Mouse (Mus musculus): ENCODE results near the gene Cfap126. TPM values are rescaled to one million over a fixed set of nuclear protein-coding genes. Genes with fewer than 3 reads are reported as not detected.

The Cfap126 gene
- polyA plus RNA-seq, 1 experiment from 2014 or later, result 1.5 TPM

GRCm38 (mm10) chr1:171172779-171173178, 59.1 kb downstream of the Cfap126 start:
- Histone ChIP-seq H3K36me3 (replicated peaks; ENCODE audit: insufficient read depth, low read length) (no peaks in the 10 kb centered on the region), H3K4me2 (ENCODE audit: low read depth, low read length) (no peak overlapping the region), H3K9me3 (ENCODE audit: low read length) (no peaks in the 10 kb centered on the region), H3K27ac (ENCODE audit: low read depth) (no peak overlapping the region), H3K4me1 (ENCODE audit: insufficient read depth) (no peaks in the 10 kb centered on the region), H3K27me3 (ENCODE audit: insufficient read depth, low read length) (no peaks in the 10 kb centered on the region), H3K9ac (replicated peaks) (no peak overlapping the region), H3K4me3 (ENCODE audit: low read depth, low read length) (no peak overlapping the region)
- no peak for DNase-seq
- no peak for ATAC-seq
- no peak for TF ChIP-seq EP300 (IDR thresholded peaks at IDR 0.05; ENCODE audit: low read depth)
- no peak for TF ChIP-seq CTCF (IDR thresholded peaks at IDR 0.05; ENCODE audit: low read depth)
- 90% methylated on average over 8 of the region's 8 CpGs for WGBS (ENCODE audit: insufficient replicate concordance)

Small RNA genes lying within 50 kb of the gene (microRNA-seq; reads per million reads assigned to microRNA genes)
- gene Gm27552 (not detected), gene Gm27844 (not detected), gene Mir6546 (7.3 reads per million, percentile 14 among the genes with 10 or more reads in this experiment)

Other genes starting within 250 kb of the Cfap126 start
- 5.0 and 6.0 TPM in 2 replicates for gene Atf6, start 246.1 kb upstream of the Cfap126 start, polyA plus RNA-seq (2015; fragmentation: Nextera tagmentation; extraction: Ambion mirVana)
- gene Gm26620, start 228.9 kb upstream of the Cfap126 start, polyA plus RNA-seq (2015; fragmentation: Nextera tagmentation; extraction: Ambion mirVana), result 0.97 and 1.7 TPM in 2 replicates
- gene Dusp12, start 228.4 kb upstream of the Cfap126 start, polyA plus RNA-seq (2015; fragmentation: Nextera tagmentation; extraction: Ambion mirVana), result 26.1 and 29.1 TPM in 2 replicates
- 0.36 and 0.41 TPM in 2 replicates for gene Fcrlb, start 201.0 kb upstream of the Cfap126 start, polyA plus RNA-seq (2015; fragmentation: Nextera tagmentation; extraction: Ambion mirVana)
- 9.0 and 10.4 TPM in 2 replicates for gene Fcrla, start 186.3 kb upstream of the Cfap126 start, polyA plus RNA-seq (2015; fragmentation: Nextera tagmentation; extraction: Ambion mirVana)
- 18.0 and 18.7 TPM in 2 replicates for gene Fcgr2b, start 137.4 kb upstream of the Cfap126 start, polyA plus RNA-seq (2015; fragmentation: Nextera tagmentation; extraction: Ambion mirVana)
- gene Fcgr4, start 95.0 kb upstream of the Cfap126 start, polyA plus RNA-seq (2015; fragmentation: Nextera tagmentation; extraction: Ambion mirVana), result 9.4 and 9.7 TPM in 2 replicates
- 40.3 and 41.8 TPM in 2 replicates for gene Fcgr3, start 49.0 kb upstream of the Cfap126 start, polyA plus RNA-seq (2015; fragmentation: Nextera tagmentation; extraction: Ambion mirVana)
- gene Sdhc, start 36.7 kb downstream of the Cfap126 start, polyA plus RNA-seq (2015; fragmentation: Nextera tagmentation; extraction: Ambion mirVana), result 207 and 212 TPM in 2 replicates
- 0.05 and 0.12 TPM in 2 replicates for gene Mpz, start 36.8 kb downstream of the Cfap126 start, polyA plus RNA-seq (2015; fragmentation: Nextera tagmentation; extraction: Ambion mirVana)
- gene Pcp4l1, start 82.3 kb downstream of the Cfap126 start, polyA plus RNA-seq (2015; fragmentation: Nextera tagmentation; extraction: Ambion mirVana), result 6.7 and 8.2 TPM in 2 replicates
- gene Nr1i3, start 100.1 kb downstream of the Cfap126 start, polyA plus RNA-seq (2015; fragmentation: Nextera tagmentation; extraction: Ambion mirVana), result 49.6 and 53.1 TPM in 2 replicates
- gene Tomm40l, start 108.6 kb downstream of the Cfap126 start, polyA plus RNA-seq (2015; fragmentation: Nextera tagmentation; extraction: Ambion mirVana), result 5.7 and 6.6 TPM in 2 replicates
- 20,306 and 20,852 TPM in 2 replicates for gene Apoa2, start 111.1 kb downstream of the Cfap126 start, polyA plus RNA-seq (2015; fragmentation: Nextera tagmentation; extraction: Ambion mirVana)
- 171 and 176 TPM in 2 replicates for gene Fcer1g, start 120.4 kb downstream of the Cfap126 start, polyA plus RNA-seq (2015; fragmentation: Nextera tagmentation; extraction: Ambion mirVana)
- 0.41 and 0.51 TPM in 2 replicates for gene Adamts4, start 136.5 kb downstream of the Cfap126 start, polyA plus RNA-seq (2015; fragmentation: Nextera tagmentation; extraction: Ambion mirVana)
- 158 and 170 TPM in 2 replicates for gene Ndufs2, start 137.5 kb downstream of the Cfap126 start, polyA plus RNA-seq (2015; fragmentation: Nextera tagmentation; extraction: Ambion mirVana)
- 16.0 and 16.7 TPM in 2 replicates for gene B4galt3, start 156.4 kb downstream of the Cfap126 start, polyA plus RNA-seq (2015; fragmentation: Nextera tagmentation; extraction: Ambion mirVana)
- gene Ppox, start 167.3 kb downstream of the Cfap126 start, polyA plus RNA-seq (2015; fragmentation: Nextera tagmentation; extraction: Ambion mirVana), result 61.5 and 69.6 TPM in 2 replicates
- 13.9 and 15.1 TPM in 2 replicates for gene Usp21, start 174.1 kb downstream of the Cfap126 start, polyA plus RNA-seq (2015; fragmentation: Nextera tagmentation; extraction: Ambion mirVana)
- 58.1 and 59.6 TPM in 2 replicates for gene Ufc1, start 181.1 kb downstream of the Cfap126 start, polyA plus RNA-seq (2015; fragmentation: Nextera tagmentation; extraction: Ambion mirVana)
- 16.4 and 17.7 TPM in 2 replicates for gene Dedd, start 215.2 kb downstream of the Cfap126 start, polyA plus RNA-seq (2015; fragmentation: Nextera tagmentation; extraction: Ambion mirVana)
- gene Nit1, start 231.7 kb downstream of the Cfap126 start, polyA plus RNA-seq (2015; fragmentation: Nextera tagmentation; extraction: Ambion mirVana), result 73.4 and 74.6 TPM in 2 replicates
- gene Pfdn2, start 231.8 kb downstream of the Cfap126 start, polyA plus RNA-seq (2015; fragmentation: Nextera tagmentation; extraction: Ambion mirVana), result 46.2 and 47.7 TPM in 2 replicates
- gene Klhdc9, start 246.9 kb downstream of the Cfap126 start, polyA plus RNA-seq (2015; fragmentation: Nextera tagmentation; extraction: Ambion mirVana), result 0.59 and 0.60 TPM in 2 replicates

Measured in liver, postnatal 0 days (tissue).